Mouse (Mus musculus) naive thymus-derived CD4-positive, alpha-beta T cell, adult 2 months (primary cell): ENCODE measurements around the gene Tor1aip2.

Experiments
- DNase-seq: peaks from one replicate; pipeline ENCODE4 v3.0.0-alpha.2; 2011; ENCODE audit warnings: low read depth

Tor1aip2 gene

GRCm38 (mm10) chr1:156041451-156042241 lies 6.4 kb downstream of the Tor1aip2 start:
- no peak for DNase-seq

GRCm38 (mm10) chr1:156042481-156042880 lies 7.3 kb downstream of the Tor1aip2 start:
- DNase-seq, result no peak

GRCm38 (mm10) chr1:156043027-156043426 lies 7.8 kb downstream of the Tor1aip2 start:
- peak; percentile 84 for DNase-seq

- DNase-seq, result no peak
These were observed 9.0 kb downstream of the Tor1aip2 start for GRCm38 (mm10) chr1:156044211-156044611.

GRCm38 (mm10) chr1:156046688-156047087 lies 11.5 kb downstream of the Tor1aip2 start:
- no peak for DNase-seq

- no peak for DNase-seq
These were observed 23.0 kb downstream of the Tor1aip2 start for GRCm38 (mm10) chr1:156058207-156058606.

- no peak for DNase-seq
These were observed 27.0 kb downstream of the Tor1aip2 start for GRCm38 (mm10) chr1:156062193-156062592.

- DNase-seq, result peak; percentile 21
These were observed 30.9 kb downstream of the Tor1aip2 start for GRCm38 (mm10) chr1:156066133-156066532.

- no peak for DNase-seq
These were observed 34.9 kb downstream of the Tor1aip2 start for GRCm38 (mm10) chr1:156070106-156070505.

- DNase-seq, result no peak
These were observed 38.1 kb downstream of the Tor1aip2 start for GRCm38 (mm10) chr1:156073169-156073821.

- DNase-seq, result no peak
These were observed 39.4 kb downstream of the Tor1aip2 start for GRCm38 (mm10) chr1:156074575-156074974.

GRCm38 (mm10) chr1:156076474-156076873 lies 41.3 kb downstream of the Tor1aip2 start:
- peak; percentile 31 for DNase-seq

GRCm38 (mm10) chr1:156077655-156078054 lies 42.5 kb downstream of the Tor1aip2 start:
- DNase-seq, result no peak

- DNase-seq, result no peak
These were observed 49.4 kb downstream of the Tor1aip2 start for GRCm38 (mm10) chr1:156084603-156085002.

- peak; percentile 73 for DNase-seq
These were observed 50.6 kb downstream of the Tor1aip2 start for GRCm38 (mm10) chr1:156085770-156086169.

- DNase-seq, result no peak
These were observed 52.4 kb downstream of the Tor1aip2 start for GRCm38 (mm10) chr1:156087586-156087985.

GRCm38 (mm10) chr1:156089561-156089960 lies 54.4 kb downstream of the Tor1aip2 start:
- no peak for DNase-seq

- DNase-seq, result no peak
These were observed 54.8 kb downstream of the Tor1aip2 start for GRCm38 (mm10) chr1:156090042-156090441.

- no peak for DNase-seq
These were observed 56.6 kb downstream of the Tor1aip2 start for GRCm38 (mm10) chr1:156091811-156092210.

- no peak for DNase-seq
These were observed 68.6 kb downstream of the Tor1aip2 start for GRCm38 (mm10) chr1:156103763-156104162.

- no peak for DNase-seq
These were observed 70.2 kb downstream of the Tor1aip2 start for GRCm38 (mm10) chr1:156105381-156105780.

- DNase-seq, result no peak
These were observed 72.2 kb downstream of the Tor1aip2 start for GRCm38 (mm10) chr1:156107424-156107823.

GRCm38 (mm10) chr1:156108400-156108799 lies 73.2 kb downstream of the Tor1aip2 start:
- DNase-seq, result no peak
